Mouse (Mus musculus): ENCODE data around the gene Ak4. TPM values are rescaled to one million over a fixed set of nuclear protein-coding genes. Genes with fewer than 3 reads are reported as not detected.

Ak4 gene
- polyA plus RNA-seq, 1 experiment, result 1.5 TPM

GRCm38 (mm10) chr4:101395021-101395533 is 24.0 kb upstream of the Ak4 start:
- H3K27ac ChIP-seq (ENCODE audit: control insufficient read depth, insufficient read depth, low read length), result no peak overlapping the region
- no peak overlapping the region for H3K4me3 ChIP-seq (ENCODE audit: control insufficient read depth, insufficient read depth, low read length)
- H3K4me1 ChIP-seq (replicated peaks; ENCODE audit: control insufficient read depth, insufficient read depth, low read length), result no peaks in the 10 kb centered on the region
- no peaks in the 10 kb centered on the region for H3K27me3 ChIP-seq (ENCODE audit: control insufficient read depth, insufficient read depth, low read length)
- no peaks in the 10 kb centered on the region for H3K36me3 ChIP-seq (ENCODE audit: control insufficient read depth, insufficient read depth, low read length)
- no peak for DNase-seq
- 96% methylated on average over 8 of the region's 8 CpGs for WGBS
- no peak for TF ChIP-seq CTCF (IDR thresholded peaks at IDR 0.05; ENCODE audit: borderline replicate concordance, control insufficient read depth, extremely low read depth, insufficient read depth, low read length, poor library complexity)

- no peak for DNase-seq
- H3K4me1 ChIP-seq (replicated peaks; ENCODE audit: control insufficient read depth, insufficient read depth, low read length), result no peaks in the 10 kb centered on the region
- no peaks in the 10 kb centered on the region for H3K27me3 ChIP-seq (ENCODE audit: control insufficient read depth, insufficient read depth, low read length)
- H3K36me3 ChIP-seq (ENCODE audit: control insufficient read depth, insufficient read depth, low read length), result no peaks in the 10 kb centered on the region
- no peak overlapping the region for H3K4me3 ChIP-seq (ENCODE audit: control insufficient read depth, insufficient read depth, low read length)
- WGBS, result 95% methylated on average over 4 of the region's 4 CpGs
- no peak overlapping the region for H3K27ac ChIP-seq (ENCODE audit: control insufficient read depth, insufficient read depth, low read length)
- no peak for TF ChIP-seq POLR2A (IDR thresholded peaks at IDR 0.05; ENCODE audit: control insufficient read depth, extremely low read depth, insufficient read depth, low read length, poor library complexity)
- TF ChIP-seq CTCF (IDR thresholded peaks at IDR 0.05; ENCODE audit: borderline replicate concordance, control insufficient read depth, extremely low read depth, insufficient read depth, low read length, poor library complexity), result no peak
Measured at GRCm38 (mm10) chr4:101400025-101400594, 19.0 kb upstream of the Ak4 start.

DNA sequence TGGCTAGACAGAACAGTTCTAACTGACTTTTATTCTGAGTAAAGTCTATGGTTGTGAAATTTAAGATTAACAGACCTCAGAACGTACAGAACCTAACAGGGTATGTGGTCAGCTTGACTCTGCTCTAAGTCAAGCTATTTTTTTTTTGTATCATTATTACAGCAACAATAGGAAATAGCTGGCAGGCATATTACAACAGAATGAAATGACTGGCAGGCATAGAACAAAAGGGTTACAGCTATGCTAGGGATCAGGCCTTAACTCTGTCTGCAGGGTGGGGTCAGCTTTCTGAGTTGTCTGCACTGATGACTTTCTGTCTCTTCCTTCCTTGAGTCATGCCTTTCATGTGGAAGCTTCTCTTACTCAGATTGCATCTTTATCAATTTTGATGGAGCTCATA is 17.1 kb upstream of the Ak4 start:
- Histone ChIP-seq H3K36me3 (ENCODE audit: control insufficient read depth, insufficient read depth, low read length) (no peaks in the 10 kb centered on the region), H3K27me3 (ENCODE audit: control insufficient read depth, insufficient read depth, low read length) (no peaks in the 10 kb centered on the region), H3K27ac (ENCODE audit: control insufficient read depth, insufficient read depth, low read length) (no peak overlapping the region), H3K4me1 (replicated peaks; ENCODE audit: control insufficient read depth, insufficient read depth, low read length) (no peaks in the 10 kb centered on the region), H3K4me3 (ENCODE audit: control insufficient read depth, insufficient read depth, low read length) (no peak overlapping the region)
- TF ChIP-seq POLR2A (IDR thresholded peaks at IDR 0.05; ENCODE audit: control insufficient read depth, extremely low read depth, insufficient read depth, low read length, poor library complexity) (no peak), CTCF (IDR thresholded peaks at IDR 0.05; ENCODE audit: borderline replicate concordance, control insufficient read depth, extremely low read depth, insufficient read depth, low read length, poor library complexity) (no peak)
- no peak for DNase-seq
- 90% methylated on average over 1 of the region's 1 CpGs for WGBS

DNA sequence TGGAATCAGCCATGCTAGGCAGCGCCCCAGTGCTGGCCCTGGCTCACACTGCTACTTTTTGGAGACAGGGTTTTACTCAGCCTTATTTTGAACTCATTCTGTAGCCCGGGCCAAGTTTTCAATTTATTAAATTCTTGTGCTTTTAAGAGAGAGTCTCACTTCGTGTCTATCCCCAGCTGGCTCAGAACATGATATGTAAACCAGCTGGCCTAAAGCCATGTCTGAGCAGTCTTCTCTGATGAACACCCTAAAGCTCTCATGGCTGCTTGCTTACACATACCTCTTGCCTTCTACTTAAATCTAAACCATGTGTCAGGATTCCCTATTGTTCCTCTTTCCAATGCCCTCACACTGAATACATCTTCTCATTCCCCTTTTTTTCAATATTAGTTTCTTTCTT is 14.2 kb upstream of the Ak4 start:
- H3K27ac ChIP-seq (ENCODE audit: control insufficient read depth, insufficient read depth, low read length), result no peak overlapping the region
- no peak for DNase-seq
- no peaks in the 10 kb centered on the region for H3K4me1 ChIP-seq (replicated peaks; ENCODE audit: control insufficient read depth, insufficient read depth, low read length)
- no peaks in the 10 kb centered on the region for H3K27me3 ChIP-seq (ENCODE audit: control insufficient read depth, insufficient read depth, low read length)
- TF ChIP-seq POLR2A (IDR thresholded peaks at IDR 0.05; ENCODE audit: control insufficient read depth, extremely low read depth, insufficient read depth, low read length, poor library complexity) (no peak), CTCF (IDR thresholded peaks at IDR 0.05; ENCODE audit: borderline replicate concordance, control insufficient read depth, extremely low read depth, insufficient read depth, low read length, poor library complexity) (no peak)
- H3K36me3 ChIP-seq (ENCODE audit: control insufficient read depth, insufficient read depth, low read length), result no peaks in the 10 kb centered on the region
- WGBS, result 89% methylated on average over 3 of the region's 3 CpGs
- H3K4me3 ChIP-seq (ENCODE audit: control insufficient read depth, insufficient read depth, low read length), result no peak overlapping the region

DNA sequence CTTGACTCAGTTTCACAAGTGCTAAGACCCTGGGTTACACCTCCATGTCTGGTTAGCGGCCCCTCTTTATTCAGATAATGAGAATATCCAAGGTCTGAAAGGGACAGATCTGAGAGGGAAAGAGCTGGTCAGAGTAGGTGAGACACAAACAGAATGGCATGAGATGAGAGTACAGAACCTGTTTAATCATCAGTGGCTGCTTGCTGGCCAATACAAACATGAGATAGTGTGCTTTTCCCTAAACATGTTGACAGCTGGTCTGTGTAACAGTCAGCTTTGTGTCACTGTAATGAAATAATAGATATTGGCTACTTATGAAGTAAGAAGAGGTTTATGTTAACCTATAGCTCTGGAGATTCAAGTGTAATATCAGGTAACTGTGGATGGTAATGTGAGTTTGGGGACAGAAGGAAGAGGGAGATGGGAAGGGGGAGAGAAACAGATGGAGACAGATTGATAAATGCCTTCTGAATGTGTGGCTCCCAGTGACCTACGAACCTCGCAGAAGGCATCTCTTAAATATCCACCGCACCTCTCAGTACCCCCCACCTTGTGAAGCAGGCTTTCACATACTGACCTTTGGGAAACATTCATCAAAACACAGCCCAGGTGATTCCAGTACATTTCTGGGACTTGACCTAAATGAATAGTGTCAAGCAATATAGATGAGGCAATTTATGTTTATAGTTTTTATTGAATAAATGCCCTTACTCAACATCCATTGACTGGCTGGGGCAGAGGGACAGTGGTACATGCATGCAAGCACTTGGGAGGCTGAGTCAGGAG is 12.5 kb upstream of the Ak4 start:
- H3K4me1 ChIP-seq (replicated peaks; ENCODE audit: control insufficient read depth, insufficient read depth, low read length), result no peaks in the 10 kb centered on the region
- no peaks in the 10 kb centered on the region for H3K36me3 ChIP-seq (ENCODE audit: control insufficient read depth, insufficient read depth, low read length)
- no peak for TF ChIP-seq POLR2A (IDR thresholded peaks at IDR 0.05; ENCODE audit: control insufficient read depth, extremely low read depth, insufficient read depth, low read length, poor library complexity)
- no peak for TF ChIP-seq CTCF (IDR thresholded peaks at IDR 0.05; ENCODE audit: borderline replicate concordance, control insufficient read depth, extremely low read depth, insufficient read depth, low read length, poor library complexity)
- DNase-seq, result no peak
- no peaks in the 10 kb centered on the region for H3K27me3 ChIP-seq (ENCODE audit: control insufficient read depth, insufficient read depth, low read length)
- WGBS, result 93% methylated on average over 4 of the region's 4 CpGs
- no peak overlapping the region for H3K27ac ChIP-seq (ENCODE audit: control insufficient read depth, insufficient read depth, low read length)
- no peak overlapping the region for H3K4me3 ChIP-seq (ENCODE audit: control insufficient read depth, insufficient read depth, low read length)

DNA sequence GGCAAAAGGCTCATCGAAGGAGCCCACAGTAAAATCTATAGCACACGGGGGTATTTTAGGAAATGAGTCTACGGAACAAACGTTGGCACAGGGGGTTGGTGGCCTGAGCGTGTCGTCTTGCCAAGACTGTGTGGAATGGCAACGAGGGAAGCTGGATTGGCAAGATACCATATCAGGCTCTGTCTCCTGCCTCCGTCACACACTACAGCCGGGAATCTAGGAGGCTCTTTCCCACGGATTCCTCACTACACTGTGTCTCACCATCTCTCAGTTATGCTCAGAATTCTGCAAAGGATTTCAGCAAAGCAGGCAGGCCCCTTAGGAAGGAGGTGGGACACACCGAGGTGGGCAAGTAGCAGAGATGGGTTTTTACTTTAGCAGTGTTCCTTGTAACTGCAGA is 2.1 kb upstream of the Ak4 start:
- H3K4me1 ChIP-seq (replicated peaks; ENCODE audit: control insufficient read depth, insufficient read depth, low read length), result peaks cover 11% of the 10 kb centered on the region
- H3K4me3 ChIP-seq (ENCODE audit: control insufficient read depth, insufficient read depth, low read length), result no peak overlapping the region
- TF ChIP-seq POLR2A (IDR thresholded peaks at IDR 0.05; ENCODE audit: control insufficient read depth, extremely low read depth, insufficient read depth, low read length, poor library complexity), result no peak
- no peak for TF ChIP-seq CTCF (IDR thresholded peaks at IDR 0.05; ENCODE audit: borderline replicate concordance, control insufficient read depth, extremely low read depth, insufficient read depth, low read length, poor library complexity)
- DNase-seq, result no peak
- peaks cover 2% of the 10 kb centered on the region; the same call in 1 of the 2 replicates for H3K27me3 ChIP-seq (ENCODE audit: control insufficient read depth, insufficient read depth, low read length)
- H3K36me3 ChIP-seq (ENCODE audit: control insufficient read depth, insufficient read depth, low read length), result no peaks in the 10 kb centered on the region
- H3K27ac ChIP-seq (ENCODE audit: control insufficient read depth, insufficient read depth, low read length), result no peak overlapping the region; the same call in 1 of the 2 replicates
- WGBS, result 91% methylated on average over 11 of the region's 11 CpGs

Measured in thymus, adult 2 months (tissue).